Mouse (Mus musculus) embryonic facial prominence, embryonic 11.5 days (tissue): ENCODE data around the gene Gabbr2. TPM values are rescaled to one million over a fixed set of nuclear protein-coding genes. Genes with fewer than 3 reads are reported as not detected.
A peak's percentile ranks its signal among the peaks of the same experiment; 100 is the strongest.

ENCODE experiments used
- ATAC-seq: fragments of 200-750 bp; cut with Nextera tagmentation; replicated peaks from 2 replicates; pipeline ENCODE4 v1.8.0; 2017; ENCODE audit warnings: low read depth; ENCODE audit not compliant: insufficient number of reproducible peaks, low FRiP score, low TSS enrichment
- DNase-seq: peaks from one replicate; pipeline ENCODE4 v3.0.0-alpha.2; 2015; ENCODE audit warnings: low spot score
- H3K27ac ChIP-seq: fragments of 300-500 bp; sonication (generic); replicated peaks from 2 replicates; pipeline ENCODE4 v1.5.1; 2014; ENCODE audit warnings: mild to moderate bottlenecking, low read depth, low read length, control low read depth
- H3K27me3 ChIP-seq: fragments of 300-500 bp; sonication (generic); 2 replicates; pipeline ENCODE4 v1.6.1; 2014; ENCODE audit warnings: mild to moderate bottlenecking, low read length, moderate library complexity, mixed read lengths; ENCODE audit not compliant: control insufficient read depth, insufficient read depth
- H3K36me3 ChIP-seq: fragments of 300-500 bp; sonication (generic); replicated peaks from 2 replicates; pipeline ENCODE4 v1.6.1; 2014; ENCODE audit warnings: low read depth, mild to moderate bottlenecking, low read length, moderate library complexity, mixed read lengths; ENCODE audit not compliant: control insufficient read depth, insufficient read depth
- H3K4me1 ChIP-seq: fragments of 300-500 bp; sonication (generic); 2 replicates; pipeline ENCODE4 v1.6.1; 2014; ENCODE audit warnings: low read length, mixed read lengths; ENCODE audit not compliant: control insufficient read depth, insufficient read depth
- H3K4me2 ChIP-seq: fragments of 300-500 bp; sonication (generic); 2 replicates; pipeline ENCODE4 v1.6.1; 2014; ENCODE audit warnings: low read depth, mild to moderate bottlenecking, control low read depth, low read length, moderate library complexity
- H3K4me3 ChIP-seq: fragments of 300-500 bp; sonication (generic); 2 replicates; pipeline ENCODE4 v1.5.1; 2014; ENCODE audit warnings: low read depth, low read length, control low read depth
- H3K9ac ChIP-seq: fragments of 300-500 bp; sonication (generic); replicated peaks from 2 replicates; pipeline ENCODE4 v1.6.1; 2014; ENCODE audit warnings: mild to moderate bottlenecking, control low read depth, low read length
- H3K9me3 ChIP-seq: fragments of 300-500 bp; sonication (generic); replicated peaks from 2 replicates; pipeline ENCODE4 v1.6.1; 2016; ENCODE audit warnings: mild to moderate bottlenecking, low read length, inconsistent platforms, mixed read lengths; ENCODE audit not compliant: control insufficient read depth
- WGBS: fragments of 180-500 bp; shearing (Covaris S2); extraction: QIAGEN DNeasy Blood & Tissue Kit; methylation state at CpG from one replicate; pipeline ENCODE4 v1.1.7; 2014; 5-methylcytosine and 5-hydroxymethylcytosine counted together
- polyA plus RNA-seq: library from polyadenylated mRNA; unstranded; fragments of >200 nt; fragmentation: Nextera tagmentation; extraction: Ambion mirVana; gene quantifications from 2 replicates; pipeline ENCODE4 v1.2.1, GENCODE M21; 2014

The Gabbr2 gene
- polyA plus RNA-seq, 1 experiment from 2014 or later: 0.25 TPM

DNA sequence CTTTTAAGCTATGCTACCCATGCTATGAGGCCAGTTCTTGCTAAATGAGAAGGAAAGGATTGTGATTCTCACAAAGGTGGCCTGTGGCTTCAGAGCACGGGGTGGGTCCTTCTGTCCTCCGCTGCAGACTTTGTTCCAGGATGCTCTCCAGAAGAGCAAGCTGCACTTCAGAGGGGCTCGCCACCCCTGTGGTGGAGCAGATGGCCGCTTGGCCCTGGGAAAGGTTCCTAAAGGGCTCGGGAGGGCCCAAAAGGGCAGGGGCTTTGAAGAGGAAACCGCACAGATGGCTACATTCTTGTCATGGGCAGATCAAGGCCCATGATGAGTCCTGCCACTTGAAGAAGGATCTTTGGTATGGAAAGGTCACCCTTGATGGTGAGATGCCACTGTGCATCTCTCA, 151.5 kb downstream of the Gabbr2 start:
- H3K9ac ChIP-seq: no peak overlapping the region
- no peak for DNase-seq
- no peaks in the 10 kb centered on the region for H3K36me3 ChIP-seq
- no peak overlapping the region for H3K4me2 ChIP-seq
- H3K27ac ChIP-seq: no peak overlapping the region
- 85% methylated on average over 6 of the region's 6 CpGs for WGBS
- no peaks in the 10 kb centered on the region for H3K27me3 ChIP-seq
- no peak overlapping the region for H3K4me3 ChIP-seq
- ATAC-seq: no peak
- H3K9me3 ChIP-seq: no peaks in the 10 kb centered on the region
- no peaks in the 10 kb centered on the region; the same call in 1 of the 2 replicates for H3K4me1 ChIP-seq

DNA sequence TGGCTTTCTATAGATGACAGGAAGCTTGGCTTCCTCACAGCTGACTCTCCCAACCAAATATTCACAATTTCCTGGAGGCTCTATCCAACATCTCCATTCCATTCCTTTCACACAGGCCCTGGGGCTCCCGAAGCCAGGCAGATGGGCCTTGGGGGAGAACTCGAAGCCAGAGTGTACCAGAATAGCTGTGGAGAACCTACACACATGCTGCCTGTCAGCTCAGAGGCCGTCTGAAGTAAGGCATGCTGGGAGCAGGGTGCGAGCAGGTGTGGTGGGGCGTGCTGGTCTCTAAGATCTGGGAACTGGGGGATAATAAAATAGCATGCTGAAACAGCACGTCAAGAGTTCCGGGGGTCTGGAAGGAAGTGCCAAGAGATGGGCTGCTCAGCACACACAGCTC, 154.3 kb downstream of the Gabbr2 start:
- no peak overlapping the region for H3K9ac ChIP-seq
- H3K27me3 ChIP-seq: no peaks in the 10 kb centered on the region
- H3K4me2 ChIP-seq: no peak overlapping the region
- H3K36me3 ChIP-seq: no peaks in the 10 kb centered on the region
- no peaks in the 10 kb centered on the region; the same call in 1 of the 2 replicates for H3K4me1 ChIP-seq
- ATAC-seq: no peak
- no peak for DNase-seq
- no peak overlapping the region for H3K27ac ChIP-seq
- WGBS: 81% methylated on average over 7 of the region's 7 CpGs
- H3K9me3 ChIP-seq: no peaks in the 10 kb centered on the region
- no peak overlapping the region for H3K4me3 ChIP-seq

DNA sequence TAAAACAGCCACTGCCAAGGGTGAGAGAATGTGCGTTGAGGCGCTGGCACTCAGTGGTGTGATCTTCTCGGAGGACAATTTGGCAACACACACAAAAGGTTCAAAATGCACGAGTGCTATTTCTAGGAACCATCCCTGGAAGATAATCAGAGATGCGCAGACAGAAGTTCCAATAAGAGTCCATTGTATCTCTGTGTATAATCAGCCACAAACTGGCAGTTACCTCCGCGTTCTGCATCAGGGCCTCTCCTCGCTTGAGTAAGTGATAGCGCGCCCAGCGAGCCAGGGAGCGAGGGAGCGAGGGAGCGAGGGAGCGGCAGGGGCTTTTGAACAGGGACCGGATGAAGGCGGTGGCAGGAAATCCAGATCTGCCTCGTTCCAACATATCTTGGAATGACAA, 155.6 kb downstream of the Gabbr2 start:
- no peak overlapping the region for H3K4me3 ChIP-seq
- no peak for DNase-seq
- H3K4me1 ChIP-seq: no peaks in the 10 kb centered on the region; the same call in 1 of the 2 replicates
- H3K27ac ChIP-seq: no peak overlapping the region
- WGBS: 66% methylated on average over 18 of the region's 18 CpGs
- no peaks in the 10 kb centered on the region for H3K36me3 ChIP-seq
- no peak overlapping the region for H3K4me2 ChIP-seq
- no peak for ATAC-seq
- H3K27me3 ChIP-seq: no peaks in the 10 kb centered on the region
- H3K9me3 ChIP-seq: no peaks in the 10 kb centered on the region
- H3K9ac ChIP-seq: no peak overlapping the region

DNA sequence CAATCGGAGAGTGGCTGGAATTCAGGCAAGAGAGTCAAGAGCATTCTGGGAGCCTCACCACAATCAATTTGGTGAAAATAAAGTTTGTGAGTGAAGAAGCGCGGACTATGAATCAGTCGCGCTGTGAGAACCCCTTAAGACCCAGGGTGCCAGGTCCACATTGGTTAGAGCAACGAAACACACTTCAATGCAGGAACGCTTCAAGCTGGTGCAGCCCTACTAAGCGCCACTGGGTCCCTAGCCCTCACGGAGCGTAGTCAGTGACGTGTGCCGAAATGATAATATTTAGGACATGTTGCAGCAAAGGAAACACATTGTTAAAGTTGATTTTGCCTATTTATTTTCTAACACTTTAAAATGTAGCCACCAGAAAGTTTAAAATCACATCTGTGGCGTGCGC, 156.6 kb downstream of the Gabbr2 start:
- Histone ChIP-seq H3K4me2 (no peak overlapping the region), H3K27me3 (no peaks in the 10 kb centered on the region), H3K4me1 (no peaks in the 10 kb centered on the region; the same call in 1 of the 2 replicates), H3K36me3 (no peaks in the 10 kb centered on the region), H3K4me3 (no peak overlapping the region), H3K9ac (no peak overlapping the region), H3K27ac (no peak overlapping the region), H3K9me3 (no peaks in the 10 kb centered on the region)
- WGBS: 93% methylated on average over 14 of the region's 14 CpGs
- DNase-seq: no peak
- ATAC-seq: no peak

DNA sequence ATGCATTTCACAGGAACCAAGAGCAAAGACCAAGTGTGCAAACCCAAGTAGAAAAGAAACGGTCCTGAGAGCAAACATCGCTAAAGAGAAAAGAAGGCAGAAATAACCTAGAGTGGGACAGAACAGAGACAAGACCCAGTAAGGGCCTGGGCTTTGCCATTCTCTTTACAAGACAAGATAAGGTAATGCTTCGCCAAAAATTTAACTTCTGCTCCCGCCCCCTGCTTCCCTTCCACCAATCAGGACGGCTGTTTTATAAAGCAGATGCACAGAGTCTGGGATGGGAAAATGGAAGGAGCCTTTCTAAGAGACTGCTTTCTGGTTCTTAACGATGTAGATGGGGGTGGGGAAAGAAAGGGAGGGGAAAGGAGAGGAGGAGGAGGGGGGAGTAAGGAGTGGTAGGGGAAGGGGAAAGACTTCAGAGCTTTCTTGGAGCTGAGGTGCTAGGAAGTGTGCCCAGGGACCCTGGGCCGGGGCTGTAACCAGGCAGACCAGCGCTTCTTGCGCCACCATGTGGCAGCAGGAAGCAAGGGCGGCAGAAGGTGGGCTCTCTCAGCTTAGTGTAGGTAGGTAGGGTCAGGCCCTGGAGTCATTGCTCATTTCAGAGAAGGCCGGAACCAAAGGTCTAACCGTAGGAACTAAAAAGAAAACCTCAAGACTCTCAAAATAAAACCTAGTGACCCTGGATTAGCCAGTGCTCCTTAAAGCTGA, 158.7 kb downstream of the Gabbr2 start:
- H3K9ac ChIP-seq: no peak overlapping the region
- 46% methylated on average over 12 of the region's 12 CpGs for WGBS
- H3K4me3 ChIP-seq: no peak overlapping the region
- no peaks in the 10 kb centered on the region; the same call in 1 of the 2 replicates for H3K4me1 ChIP-seq
- no peaks in the 10 kb centered on the region for H3K36me3 ChIP-seq
- no peak overlapping the region for H3K4me2 ChIP-seq
- no peak overlapping the region for H3K27ac ChIP-seq
- H3K9me3 ChIP-seq: no peaks in the 10 kb centered on the region
- H3K27me3 ChIP-seq: no peaks in the 10 kb centered on the region
- no peak for ATAC-seq
- peak; percentile 30 for DNase-seq

DNA sequence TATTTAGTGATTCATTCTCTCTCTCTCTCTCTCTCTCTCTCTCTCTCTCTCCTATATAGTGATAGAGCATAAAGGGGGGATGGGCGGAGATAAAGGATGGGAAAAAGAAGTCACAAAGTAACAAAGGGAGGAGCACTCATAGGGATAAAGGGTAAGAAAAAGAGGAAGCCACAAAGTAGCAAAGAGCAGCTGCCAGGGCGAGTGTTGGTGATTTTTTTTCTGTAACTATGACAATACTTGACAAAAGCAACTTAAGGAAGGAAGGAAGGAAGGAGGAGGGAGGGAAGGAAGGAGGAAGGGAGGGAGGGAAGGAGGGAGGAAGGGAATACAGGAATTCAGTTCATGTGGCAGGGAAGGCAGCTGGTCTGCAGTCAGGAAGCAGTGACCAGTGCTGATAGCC, 162.0 kb downstream of the Gabbr2 start:
- no peaks in the 10 kb centered on the region for H3K27me3 ChIP-seq
- H3K4me3 ChIP-seq: no peak overlapping the region
- H3K9ac ChIP-seq: no peak overlapping the region
- ATAC-seq (no peak), DNase-seq (no peak)
- H3K4me2 ChIP-seq: no peak overlapping the region
- no peaks in the 10 kb centered on the region for H3K36me3 ChIP-seq
- no peaks in the 10 kb centered on the region for H3K9me3 ChIP-seq
- H3K4me1 ChIP-seq: no peaks in the 10 kb centered on the region
- WGBS: 61% methylated on average over 2 of the region's 2 CpGs
- no peak overlapping the region for H3K27ac ChIP-seq

DNA sequence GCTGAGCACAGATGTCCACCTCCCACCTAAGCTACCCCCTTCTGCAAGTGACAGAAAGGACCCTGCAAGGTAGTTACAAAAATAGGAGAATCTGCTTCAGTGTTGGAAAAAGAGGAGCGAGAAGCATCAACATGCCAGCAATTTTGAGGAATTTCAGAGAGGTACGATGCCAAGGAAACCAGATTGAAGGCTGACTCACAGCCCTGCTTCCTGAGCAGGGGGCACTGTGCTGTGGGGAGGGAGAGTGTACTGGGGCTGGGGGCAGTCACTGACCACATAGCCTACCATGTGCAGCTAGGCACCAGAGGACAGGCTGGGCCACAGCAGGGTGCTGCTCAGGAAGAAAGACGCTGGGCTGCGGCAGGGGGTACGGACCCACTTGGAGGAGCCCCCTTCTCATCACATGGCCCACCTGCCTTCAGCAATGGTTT, 163.5 kb downstream of the Gabbr2 start:
- no peak overlapping the region for H3K4me2 ChIP-seq
- no peak overlapping the region for H3K9ac ChIP-seq
- H3K9me3 ChIP-seq: no peaks in the 10 kb centered on the region
- ATAC-seq: no peak
- H3K4me3 ChIP-seq: no peak overlapping the region
- H3K27me3 ChIP-seq: no peaks in the 10 kb centered on the region
- H3K4me1 ChIP-seq: no peaks in the 10 kb centered on the region
- DNase-seq: no peak
- WGBS: 73% methylated on average over 5 of the region's 5 CpGs
- no peaks in the 10 kb centered on the region for H3K36me3 ChIP-seq
- no peak overlapping the region for H3K27ac ChIP-seq

DNA sequence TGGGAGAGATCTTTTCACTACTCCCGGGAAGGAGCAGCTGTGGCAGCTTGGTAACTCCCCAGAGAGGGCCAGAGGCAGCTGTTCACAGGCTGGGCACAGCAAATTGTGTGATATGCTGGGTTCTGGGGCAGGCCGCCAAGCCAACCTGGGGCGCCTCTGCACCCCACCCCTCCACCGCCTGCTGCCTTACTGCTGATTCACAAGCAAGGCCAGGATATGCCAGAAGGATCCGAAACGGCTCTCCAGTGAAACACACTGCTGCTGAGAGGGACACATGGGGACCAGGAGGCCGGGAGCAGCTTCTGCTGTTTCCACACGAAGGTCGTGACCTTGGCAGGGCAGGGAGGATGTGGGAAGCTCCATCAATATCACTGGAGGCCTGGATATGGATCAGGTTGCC, 164.2 kb downstream of the Gabbr2 start:
- H3K36me3 ChIP-seq: no peaks in the 10 kb centered on the region
- no peak overlapping the region for H3K4me3 ChIP-seq
- no peaks in the 10 kb centered on the region for H3K9me3 ChIP-seq
- no peak overlapping the region for H3K9ac ChIP-seq
- H3K4me1 ChIP-seq: no peaks in the 10 kb centered on the region
- no peak for DNase-seq
- 37% methylated on average over 9 of the region's 9 CpGs for WGBS
- H3K4me2 ChIP-seq: no peak overlapping the region
- no peaks in the 10 kb centered on the region for H3K27me3 ChIP-seq
- H3K27ac ChIP-seq: no peak overlapping the region
- no peak for ATAC-seq
